Mouse (Mus musculus): ENCODE results near the gene Tbx5. TPM values are rescaled to one million over a fixed set of nuclear protein-coding genes. Genes with fewer than 3 reads are reported as not detected.

Gene Tbx5
- 0.02 TPM in 1 of 2 replicates, not detected in the other for polyA plus RNA-seq (2012; rRNA removed)

GRCm38 (mm10) chr5:119832479-119832796, at the start of gene Tbx5:
Gene Tbx5, plus strand, starts transcription at chr5:119832668.

Other genes with a start within 250 kb of the Tbx5 start
- 36.3 and 51.6 TPM in 2 replicates for gene Tbx3, start 162.0 kb upstream of the Tbx5 start, polyA plus RNA-seq (2012; rRNA removed)

Measured in colon, adult 2 months (tissue).